Mouse (Mus musculus) C2C12 (cell line): ENCODE data around the gene Adam15.

ENCODE experiments used
- CTCF ChIP-seq: IDR thresholded peaks from one replicate; pipeline ENCODE4 v1.5.1; 2011; ENCODE audit not compliant: control insufficient read depth, insufficient read depth, insufficient read length
- MAX ChIP-seq: IDR thresholded peaks from one replicate; pipeline ENCODE4 v1.6.1; 2011; ENCODE audit warnings: mild to moderate bottlenecking, control low read depth
- MYOD1 ChIP-seq: IDR thresholded peaks from one replicate; pipeline ENCODE4 v1.6.1; 2011; ENCODE audit warnings: low read depth; ENCODE audit not compliant: control insufficient read depth, insufficient read length
- MYOG ChIP-seq: IDR thresholded peaks from one replicate; pipeline ENCODE4 v1.6.1; 2011; ENCODE audit not compliant: control insufficient read depth, insufficient read length; ENCODE audit errors: extremely low read depth
- USF1 ChIP-seq: IDR thresholded peaks from one replicate; pipeline ENCODE4 v1.6.1; 2011; ENCODE audit warnings: low read depth, mild to moderate bottlenecking, control low read depth, moderate library complexity

DNA sequence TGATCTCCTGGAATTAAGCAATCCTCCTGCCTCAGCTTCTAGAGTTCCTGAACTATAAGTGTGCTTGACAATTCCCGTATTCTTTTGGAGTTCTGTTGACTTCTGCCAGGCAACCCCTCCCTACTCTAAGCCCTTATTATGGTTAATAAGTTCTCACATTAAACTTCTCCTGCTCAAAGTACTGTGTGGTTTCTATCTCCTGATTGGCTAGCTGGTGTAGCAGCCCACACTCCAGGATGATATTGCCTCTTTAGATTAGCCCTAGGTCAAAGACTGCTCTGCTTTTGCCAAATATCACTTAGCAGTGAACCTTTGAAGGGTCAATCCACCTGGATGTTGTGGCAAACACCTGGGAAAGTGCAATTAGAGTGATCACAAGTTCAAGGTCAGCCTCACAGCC, 49.7 kb downstream of the Adam15 start:
- TF ChIP-seq CTCF, result no peak
- no peak for TF ChIP-seq MAX
- no peak for TF ChIP-seq MYOD1
- TF ChIP-seq USF1, result no peak
- TF ChIP-seq MYOG, result no peak
